Mouse (Mus musculus) G1E (cell line): ENCODE measurements around the gene Trem1. TPM values are rescaled to one million over a fixed set of nuclear protein-coding genes. Genes with fewer than 3 reads are reported as not detected.

Experiments used
- ATAC-seq: 2 replicates; pipeline ENCODE4 v1.8.0; 2016; ENCODE audit warnings: mild to moderate bottlenecking; ENCODE audit not compliant: insufficient number of reproducible peaks, poor library complexity, low FRiP score, severe bottlenecking; ENCODE audit errors: extremely low read depth
- DNase-seq: peaks from one replicate; pipeline ENCODE4 v3.0.0; 2012; ENCODE audit warnings: low spot score
- H3K27me3 ChIP-seq: 2 replicates; pipeline ENCODE4 v1.6.1; 2012; ENCODE audit warnings: mild to moderate bottlenecking, low read length, inconsistent platforms; ENCODE audit not compliant: insufficient read depth
- H3K36me3 ChIP-seq: replicated peaks from 2 replicates; pipeline ENCODE3; 2012; ENCODE audit warnings: mild to moderate bottlenecking, inconsistent platforms
- H3K4me1 ChIP-seq: 2 replicates; pipeline ENCODE4 v1.6.1; 2012; ENCODE audit warnings: low read depth, low read length, inconsistent platforms, mixed read lengths; ENCODE audit not compliant: insufficient read depth
- H3K4me3 ChIP-seq: 2 replicates; pipeline ENCODE4 v1.5.1; 2012; ENCODE audit warnings: low read depth, mild to moderate bottlenecking, inconsistent platforms, low read length, moderate library complexity, mixed read lengths
- H3K9me3 ChIP-seq: replicated peaks from 2 replicates; pipeline ENCODE4 v1.6.1; 2012; ENCODE audit warnings: inconsistent platforms
- CTCF ChIP-seq: IDR thresholded peaks from 2 replicates; pipeline ENCODE4 v1.5.1; 2012; ENCODE audit warnings: low read depth, low read length, inconsistent platforms, mixed read lengths
- GATA1 ChIP-seq: IDR thresholded peaks from 2 replicates; pipeline ENCODE4 v1.6.1; 2012; ENCODE audit warnings: borderline replicate concordance, low read length, inconsistent platforms, mixed read lengths
- GATA2 ChIP-seq: IDR thresholded peaks from 2 replicates; pipeline ENCODE4 v1.6.1; 2012; ENCODE audit warnings: low read depth, low read length, inconsistent platforms, borderline replicate concordance
- POLR2AphosphoS5 ChIP-seq: IDR thresholded peaks from 2 replicates; pipeline ENCODE4 v1.6.1; 2012; ENCODE audit warnings: low read depth, low read length, inconsistent platforms; ENCODE audit not compliant: insufficient replicate concordance
- TAL1 ChIP-seq: conservative IDR thresholded peaks from 2 replicates; pipeline ENCODE4 v1.6.1; 2012; ENCODE audit warnings: low read depth, low read length, inconsistent platforms, mixed read lengths
- polyA plus RNA-seq: library from polyadenylated mRNA; stranded (reverse); fragments of >175 nt; gene quantifications from 2 replicates; pipeline ENCODE4 v1.2.3, GENCODE M21; 2012
- total RNA-seq, 2 experiments: library from RNA; stranded (forward) in 1 of 2; stranded (reverse) in 1 of 2; fragments of 200-1000 nt in 1 of 2; fragments of >200 nt in 1 of 2; fragmentation: Nextera tagmentation in 1 of 2; gene quantifications; 2 replicates each; pipeline ENCODE4 v1.2.3; 2014 to 2017

Gene Trem1
- total and polyA plus RNA-seq, 3 experiments, result 0.05 TPM; not detected in 2

- TF ChIP-seq GATA1 (no peak), TAL1 (no peak), CTCF (no peak), GATA2 (no peak), POLR2AphosphoS5 (no peak)
- H3K4me3 ChIP-seq, result no peak overlapping the region; the same call in 1 of the 2 replicates
- peaks cover 60% of the 10 kb centered on the region for H3K4me1 ChIP-seq
- peaks cover 48% of the 10 kb centered on the region for H3K36me3 ChIP-seq
- no peaks in the 10 kb centered on the region for H3K27me3 ChIP-seq
- ATAC-seq, result no peak
- no peak for DNase-seq
- H3K9me3 ChIP-seq, result peaks cover 3% of the 10 kb centered on the region; the same call in 1 of the 2 replicates
Measured at GRCm38 (mm10) chr17:48264662-48265061, 32.1 kb downstream of the Trem1 start.

DNA sequence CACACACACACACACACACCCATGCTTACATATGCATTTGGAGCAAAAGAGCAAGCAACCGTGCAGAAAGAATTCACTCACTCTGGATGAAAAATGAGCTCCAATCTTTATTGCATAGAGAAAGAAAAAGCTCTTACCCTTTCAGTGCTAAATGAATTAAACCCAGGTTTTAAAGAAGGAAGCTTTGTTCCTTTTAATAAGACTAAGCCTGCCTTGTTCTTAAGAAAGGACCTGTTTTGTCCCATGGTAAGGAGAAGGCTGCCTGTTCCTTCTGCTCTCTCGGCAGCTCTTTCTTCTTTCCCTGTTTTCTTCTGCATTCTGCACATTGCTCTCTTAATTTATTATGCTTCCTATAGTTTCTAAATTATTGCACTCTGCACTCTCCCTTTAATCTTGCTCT, 33.6 kb downstream of the Trem1 start:
- no peak for DNase-seq
- Histone ChIP-seq H3K4me3 (no peak overlapping the region), H3K27me3 (no peaks in the 10 kb centered on the region), H3K4me1 (peaks cover 71% of the 10 kb centered on the region), H3K36me3 (peaks cover 43% of the 10 kb centered on the region), H3K9me3 (no peaks in the 10 kb centered on the region)
- ATAC-seq, result no peak
- TF ChIP-seq GATA1 (no peak), CTCF (no peak), POLR2AphosphoS5 (no peak), TAL1 (no peak)

DNA sequence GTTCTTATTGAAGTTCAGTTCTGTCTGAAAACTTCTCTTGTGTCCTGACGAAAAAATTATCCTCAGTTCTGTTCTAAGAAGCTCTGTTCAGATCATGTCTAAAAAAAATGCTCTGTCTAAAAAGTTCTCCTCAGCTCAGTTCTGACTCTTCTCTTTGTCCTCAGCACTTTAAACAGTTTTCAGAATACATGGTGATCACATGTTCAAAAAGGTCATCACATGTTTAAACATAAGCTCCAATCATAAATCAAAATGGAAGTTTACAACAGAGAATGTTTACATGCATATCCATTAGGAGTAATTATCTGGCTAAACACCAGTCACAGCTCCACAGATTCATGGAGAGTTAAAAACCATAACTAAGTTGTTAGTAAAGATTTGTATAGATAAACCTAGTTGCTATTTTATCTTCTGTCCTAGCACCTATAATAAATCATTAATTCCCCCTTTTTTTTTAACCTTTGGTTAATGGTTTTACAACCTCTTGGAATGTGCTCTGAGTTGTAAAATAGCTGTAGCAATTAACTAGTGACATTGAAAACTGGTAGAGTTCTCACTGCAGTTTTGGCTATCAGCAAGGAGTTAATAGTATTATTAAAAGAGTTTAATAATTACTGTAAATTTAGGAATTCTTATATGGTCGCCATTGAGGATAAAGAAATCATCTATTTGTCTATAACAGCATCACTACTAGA, 34.2 kb downstream of the Trem1 start:
- no peak for ATAC-seq
- H3K4me1 ChIP-seq, result peaks cover 71% of the 10 kb centered on the region
- H3K9me3 ChIP-seq, result no peaks in the 10 kb centered on the region
- no peak overlapping the region for H3K4me3 ChIP-seq
- TF ChIP-seq TAL1 (no peak), GATA1 (no peak), POLR2AphosphoS5 (no peak), GATA2 (no peak), CTCF (no peak)
- DNase-seq, result no peak
- H3K36me3 ChIP-seq, result peaks cover 38% of the 10 kb centered on the region
- no peaks in the 10 kb centered on the region for H3K27me3 ChIP-seq

DNA sequence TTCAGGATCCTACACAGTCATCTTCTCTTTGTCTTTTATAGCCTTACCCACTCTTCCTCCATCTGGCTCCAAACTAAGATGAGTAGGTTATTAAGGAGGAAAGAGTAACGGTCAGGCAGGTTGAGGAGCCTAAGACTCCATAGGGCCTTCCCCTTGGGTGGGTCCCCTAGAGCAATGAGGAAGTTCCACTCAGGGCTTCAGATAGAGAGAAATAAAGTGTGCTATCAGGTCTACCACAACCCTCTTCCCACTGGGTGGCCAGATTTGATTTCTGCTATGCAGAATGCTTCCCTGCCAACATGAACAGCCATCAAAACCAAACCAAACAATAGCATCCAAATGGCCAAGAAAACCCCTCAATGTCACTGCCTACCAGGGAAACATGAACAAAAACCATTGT, 35.0 kb downstream of the Trem1 start:
- ATAC-seq (peak; percentile 60), DNase-seq (peak; percentile 63)
- H3K27me3 ChIP-seq, result no peaks in the 10 kb centered on the region
- H3K9me3 ChIP-seq, result no peaks in the 10 kb centered on the region
- H3K4me3 ChIP-seq, result no peak overlapping the region; the same call in 1 of the 2 replicates
- H3K36me3 ChIP-seq, result peaks cover 31% of the 10 kb centered on the region
- H3K4me1 ChIP-seq, result peaks cover 75% of the 10 kb centered on the region
- TF ChIP-seq CTCF, result no peak
- peak; percentile 62 for TF ChIP-seq TAL1

- Histone ChIP-seq H3K4me1 (peaks cover 78% of the 10 kb centered on the region), H3K9me3 (no peaks in the 10 kb centered on the region), H3K36me3 (peaks cover 26% of the 10 kb centered on the region), H3K27me3 (no peaks in the 10 kb centered on the region), H3K4me3 (no peak overlapping the region)
- TF ChIP-seq TAL1 (no peak), CTCF (no peak), GATA2 (no peak)
- DNase-seq (no peak), ATAC-seq (no peak)
Measured at GRCm38 (mm10) chr17:48268276-48268675, 35.7 kb downstream of the Trem1 start.

GRCm38 (mm10) chr17:48269833-48270232, 37.3 kb downstream of the Trem1 start:
- H3K9me3 ChIP-seq, result no peaks in the 10 kb centered on the region
- no peak overlapping the region; the same call in 1 of the 2 replicates for H3K4me3 ChIP-seq
- TF ChIP-seq POLR2AphosphoS5 (no peak), CTCF (no peak), GATA1 (no peak), TAL1 (no peak), GATA2 (no peak)
- ATAC-seq, result no peak
- H3K27me3 ChIP-seq, result no peaks in the 10 kb centered on the region
- H3K4me1 ChIP-seq, result peaks cover 80% of the 10 kb centered on the region
- H3K36me3 ChIP-seq, result peaks cover 11% of the 10 kb centered on the region
- DNase-seq, result no peak

DNA sequence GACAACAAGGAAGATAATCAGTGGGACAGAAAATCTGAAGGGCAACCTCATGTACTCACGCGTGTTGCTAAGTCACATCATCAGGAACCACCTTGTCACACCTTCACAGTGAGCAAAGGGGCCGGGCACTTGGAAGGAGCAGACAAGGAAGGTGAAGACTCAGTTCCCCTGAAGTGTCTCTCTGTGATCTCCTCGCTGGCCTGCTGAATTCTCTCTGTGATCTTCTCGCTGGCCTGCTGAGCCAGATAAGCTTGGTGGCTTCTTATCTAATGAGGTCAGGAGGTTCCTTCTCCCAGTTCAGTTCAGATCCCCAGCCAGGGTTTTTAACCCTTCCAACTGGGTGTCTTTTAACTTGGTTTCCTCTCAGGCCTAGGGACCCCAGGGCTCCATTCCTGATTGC, 39.6 kb downstream of the Trem1 start:
- TF ChIP-seq CTCF, result no peak
- TF ChIP-seq GATA1, result no peak
- peak; percentile 99 for TF ChIP-seq TAL1
- no peak for TF ChIP-seq POLR2AphosphoS5
- TF ChIP-seq GATA2, result no peak
- Histone ChIP-seq H3K9me3 (no peaks in the 10 kb centered on the region), H3K4me1 (peaks cover 73% of the 10 kb centered on the region), H3K27me3 (no peaks in the 10 kb centered on the region), H3K36me3 (peaks cover 7% of the 10 kb centered on the region), H3K4me3 (peak overlapping the region; percentile 67)
- peak; percentile 81 for DNase-seq
- ATAC-seq, result peak; percentile 86
